Mouse (Mus musculus) central nervous system, embryonic 18 days (tissue): ENCODE results near the gene Stap1. TPM values are rescaled to one million over a fixed set of nuclear protein-coding genes. Genes with fewer than 3 reads are reported as not detected.

Source experiments
- polyA plus RNA-seq: library from polyadenylated mRNA; depleted of rRNA; stranded (reverse); fragments of >200 nt; gene quantifications from 2 replicates; pipeline ENCODE4 v1.2.3, GENCODE M21; 2012; rRNA removed

Gene Stap1
- 0.11 TPM in 1 of 2 replicates, not detected in the other for polyA plus RNA-seq

GRCm38 (mm10) chr5:86071538-86071937, at the start of gene Stap1:
Stap1 (plus strand) TSS chr5:86071746.

DNA sequence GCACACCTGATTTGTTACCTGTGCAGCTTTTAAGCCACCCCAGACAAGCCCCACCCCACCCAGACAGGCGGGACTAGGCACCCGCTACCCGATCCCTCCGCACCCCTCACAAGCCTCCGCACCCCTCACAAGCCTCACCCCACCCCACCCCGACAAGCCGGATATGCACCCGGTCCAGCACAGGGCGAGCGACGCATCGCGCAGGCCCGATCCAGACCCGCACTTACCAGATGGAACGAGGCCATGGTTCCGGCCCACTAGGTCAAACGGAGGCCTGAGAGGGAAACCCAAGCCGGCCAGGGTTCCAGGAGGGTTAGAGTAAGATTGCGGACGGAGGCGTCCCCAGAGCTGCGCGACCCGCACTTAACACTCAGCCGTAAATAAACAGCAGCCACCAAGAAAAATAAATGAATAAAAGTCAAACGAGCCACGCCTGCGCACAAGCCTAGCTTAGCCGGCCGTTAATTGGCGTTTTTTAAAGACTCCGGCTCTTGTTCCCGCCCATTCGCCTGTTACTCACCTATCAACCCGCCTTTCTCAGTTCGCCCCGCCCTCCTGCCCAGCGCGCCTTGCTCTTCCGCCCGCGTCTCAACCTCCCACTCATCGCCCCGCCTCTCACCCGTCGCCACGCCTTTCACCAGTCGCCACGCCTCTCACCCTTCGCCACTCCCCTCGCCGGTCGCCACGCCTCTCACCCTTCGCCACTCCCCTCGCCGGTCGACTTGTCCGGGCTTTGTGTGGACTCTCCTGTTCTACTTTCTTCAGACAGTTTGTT, 6.3 kb upstream of the Stap1 start, which contains the start of gene Cenpc1:
Gene Cenpc1, minus strand, starts transcription at position 483 of the 775 bp plus-strand sequence.

Other genes with a start within 250 kb of the Stap1 start
- 20.5 and 20.7 TPM in 2 replicates for gene Cenpc1, start 6.2 kb upstream of the Stap1 start, polyA plus RNA-seq
- gene Uba6, start 101.1 kb downstream of the Stap1 start, polyA plus RNA-seq: 11.2 and 12.8 TPM in 2 replicates
- gene Gnrhr, start 126.2 kb downstream of the Stap1 start, polyA plus RNA-seq: not detected in 2 replicates
- gene Tmprss11c, start 217.6 kb downstream of the Stap1 start, polyA plus RNA-seq: not detected in 2 replicates